Mouse (Mus musculus) small intestine, adult 2 months (tissue): ENCODE measurements at regions not wholly inside any gene's neighbourhood (a gene's known extent, or its start where the extent isn't known, plus 50 kb on each side); places are given as distances from the start of the nearest gene placed in this dataset.
"Not testable (repeated sequence)": the region's sequence is repeated elsewhere in the genome, so short reads cannot be mapped to it uniquely, and the experiment has no call there.

Experiments used
- H3K27ac ChIP-seq: fragments of 200-500 bp; 2 replicates; pipeline ENCODE4 v1.5.1; 2012; ENCODE audit warnings: low read depth, low read length, control low read depth, inconsistent platforms; ENCODE audit not compliant: insufficient read depth
- H3K27me3 ChIP-seq: fragments of 200-500 bp; 2 replicates; pipeline ENCODE4 v1.6.1; 2012; ENCODE audit warnings: mild to moderate bottlenecking, moderate library complexity, low read length, inconsistent platforms; ENCODE audit not compliant: control insufficient read depth, insufficient read depth
- H3K36me3 ChIP-seq: fragments of 200-500 bp; 2 replicates; pipeline ENCODE4 v1.6.1; 2012; ENCODE audit warnings: mild to moderate bottlenecking, low read length, control low read depth, inconsistent platforms; ENCODE audit not compliant: control insufficient read depth, insufficient read depth
- H3K4me1 ChIP-seq: fragments of 200-500 bp; 2 replicates; pipeline ENCODE4 v1.6.1; 2012; ENCODE audit warnings: low read length, inconsistent platforms, mixed read lengths; ENCODE audit not compliant: control insufficient read depth, insufficient read depth, insufficient read length
- H3K4me3 ChIP-seq: fragments of 200-500 bp; 2 replicates; pipeline ENCODE4 v1.5.1; 2012; ENCODE audit warnings: low read depth, mild to moderate bottlenecking, control low read depth, inconsistent platforms, low read length, moderate library complexity
- CTCF ChIP-seq: fragments of 200-500 bp; IDR thresholded peaks from 2 replicates; pipeline ENCODE4 v1.5.1; 2012; ENCODE audit warnings: low read depth, mild to moderate bottlenecking, control low read depth, inconsistent platforms, low read length, moderate library complexity, mixed read lengths; ENCODE audit not compliant: insufficient replicate concordance, insufficient read length; ENCODE audit errors: extremely low read depth
- POLR2A ChIP-seq: fragments of 200-500 bp; IDR thresholded peaks from 2 replicates; pipeline ENCODE4 v1.6.1; 2012; ENCODE audit warnings: low read depth, mild to moderate bottlenecking, control low read depth, inconsistent platforms, low read length, moderate library complexity
- WGBS: fragments of 180-500 bp; shearing (Covaris S2); methylation state at CpG from one replicate; pipeline ENCODE4 v1.1.7; 2018; 5-methylcytosine and 5-hydroxymethylcytosine counted together

- 18% methylated on average over 13 of the region's 13 CpGs for WGBS
- Histone ChIP-seq H3K27ac (no peak overlapping the region), H3K4me3 (no peak overlapping the region)
Measured at GRCm38 (mm10) chr13:46018903-46019430, 54.2 kb upstream of the Atxn1 start.

GRCm38 (mm10) chr13:46017742-46018141 is 52.9 kb upstream of the Atxn1 start:
- Histone ChIP-seq H3K36me3 (no peaks in the 10 kb centered on the region), H3K27ac (no peak overlapping the region), H3K4me3 (no peak overlapping the region), H3K4me1 (peaks cover 3% of the 10 kb centered on the region; the same call in 1 of the 2 replicates), H3K27me3 (no peaks in the 10 kb centered on the region)
- WGBS = 94% methylated on average over 5 of the region's 5 CpGs
- no peak for TF ChIP-seq POLR2A
- TF ChIP-seq CTCF = no peak

More at GRCm38 (mm10) chr13:46018903-46019430, 54.2 kb upstream of the Atxn1 start:
- Histone ChIP-seq H3K36me3 (no peaks in the 10 kb centered on the region), H3K4me1 (peaks cover 9% of the 10 kb centered on the region; the same call in 1 of the 2 replicates), H3K27me3 (no peaks in the 10 kb centered on the region)
- no peak for TF ChIP-seq POLR2A
- TF ChIP-seq CTCF = no peak

DNA sequence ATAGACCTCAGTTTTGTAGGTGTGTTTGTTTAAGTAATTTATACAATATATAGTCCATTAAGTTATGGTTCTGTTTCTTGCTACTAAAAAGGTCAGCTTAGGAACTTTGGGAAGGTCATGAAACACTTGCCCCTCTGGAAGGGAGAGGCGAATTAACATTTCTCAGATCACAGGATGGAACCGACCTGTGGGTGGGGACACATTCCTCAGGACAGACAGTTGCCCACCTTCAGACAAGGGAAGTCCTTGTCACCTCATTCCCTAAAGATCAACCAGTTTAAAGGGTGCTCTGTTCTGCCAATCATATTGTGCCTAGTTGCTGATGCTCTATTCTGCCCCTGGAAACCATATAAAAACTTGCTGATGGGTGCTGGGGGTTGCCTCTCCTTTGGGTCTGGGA is 52.2 kb upstream of the Atxn1 start:
- not testable (repeated sequence) for H3K27ac ChIP-seq, H3K27me3 ChIP-seq, H3K36me3 ChIP-seq, H3K4me1 ChIP-seq, H3K4me3 ChIP-seq
- 80% methylated on average over 2 of the region's 2 CpGs for WGBS

DNA sequence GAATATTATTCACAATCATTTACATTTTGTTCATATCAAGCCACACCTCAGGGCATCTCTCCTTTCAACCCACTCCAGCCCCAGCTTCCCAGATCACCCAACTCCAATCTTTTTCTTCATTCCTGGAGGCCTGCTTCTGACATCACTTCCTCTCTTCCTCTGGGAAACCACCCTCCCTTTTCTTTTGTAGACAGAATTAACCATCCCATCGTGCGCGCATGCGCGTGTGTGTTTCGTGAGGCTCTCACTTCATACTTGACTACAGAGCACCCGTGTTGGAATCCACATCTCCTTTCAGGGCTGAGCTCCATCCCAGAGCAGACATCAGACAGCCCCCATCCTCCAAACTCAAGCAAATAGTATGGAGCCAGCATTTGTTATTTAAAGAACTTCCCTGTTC is 50.4 kb upstream of the Atxn1 start:
- no peaks in the 10 kb centered on the region for H3K27me3 ChIP-seq
- no peaks in the 10 kb centered on the region for H3K36me3 ChIP-seq
- 90% methylated on average over 7 of the region's 7 CpGs for WGBS
- H3K4me3 ChIP-seq = no peak overlapping the region
- H3K27ac ChIP-seq = no peak overlapping the region
- TF ChIP-seq POLR2A (no peak), CTCF (no peak)
- H3K4me1 ChIP-seq = peaks cover 3% of the 10 kb centered on the region; the same call in 1 of the 2 replicates

DNA sequence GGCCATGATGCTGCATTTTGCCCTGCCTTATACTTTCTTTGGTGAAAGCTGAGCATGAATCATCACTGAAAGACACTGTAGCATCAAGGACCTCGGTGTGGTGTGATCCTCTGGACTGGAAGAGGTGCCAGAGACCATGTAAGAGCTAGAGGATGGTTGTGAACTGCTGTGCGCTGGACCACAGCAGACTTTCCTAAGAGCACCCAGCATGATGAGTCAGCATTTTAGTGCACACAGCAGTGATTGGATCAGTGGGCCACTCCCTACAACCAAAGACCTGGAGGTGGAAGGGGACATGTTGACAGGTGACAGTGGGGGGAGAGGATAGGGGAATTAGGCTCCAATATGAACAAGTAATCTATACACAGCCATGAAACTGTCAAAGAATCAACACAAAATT is 49.8 kb upstream of the Atxn1 start:
- Histone ChIP-seq H3K4me3 (no peak overlapping the region), H3K27ac (no peak overlapping the region), H3K36me3 (no peaks in the 10 kb centered on the region), H3K4me1 (peaks cover 3% of the 10 kb centered on the region; the same call in 1 of the 2 replicates), H3K27me3 (peaks cover 3% of the 10 kb centered on the region; the same call in 1 of the 2 replicates)
- 68% methylated on average over 2 of the region's 2 CpGs for WGBS
- TF ChIP-seq CTCF = no peak
- TF ChIP-seq POLR2A = no peak
